Mouse (Mus musculus): ENCODE results near the gene Rangrf. TPM values are rescaled to one million over a fixed set of nuclear protein-coding genes. Genes with fewer than 3 reads are reported as not detected.
"Not testable (repeated sequence)": the region's sequence is repeated elsewhere in the genome, so short reads cannot be mapped to it uniquely, and the experiment has no call there.

The Rangrf gene
- polyA plus RNA-seq, 1 experiment = 15.4 TPM

GRCm38 (mm10) chr11:68966554-68966953, 8.4 kb downstream of the Rangrf start:
- H3K4me1 ChIP-seq (ENCODE audit: control insufficient read depth, insufficient read depth, low read length) = peaks cover 14% of the 10 kb centered on the region
- H3K4me3 ChIP-seq (replicated peaks; ENCODE audit: extremely low read depth, low read depth, low read length) = no peak overlapping the region
- DNase-seq = no peak
- 21% methylated on average over 1 of the region's 1 CpGs for WGBS
- no peak for TF ChIP-seq POLR2A (IDR thresholded peaks at IDR 0.05; ENCODE audit: borderline replicate concordance, extremely low read depth, low read depth, low read length)
- no peak for TF ChIP-seq CTCF (IDR thresholded peaks at IDR 0.05; ENCODE audit: insufficient read depth, low read length)

DNA sequence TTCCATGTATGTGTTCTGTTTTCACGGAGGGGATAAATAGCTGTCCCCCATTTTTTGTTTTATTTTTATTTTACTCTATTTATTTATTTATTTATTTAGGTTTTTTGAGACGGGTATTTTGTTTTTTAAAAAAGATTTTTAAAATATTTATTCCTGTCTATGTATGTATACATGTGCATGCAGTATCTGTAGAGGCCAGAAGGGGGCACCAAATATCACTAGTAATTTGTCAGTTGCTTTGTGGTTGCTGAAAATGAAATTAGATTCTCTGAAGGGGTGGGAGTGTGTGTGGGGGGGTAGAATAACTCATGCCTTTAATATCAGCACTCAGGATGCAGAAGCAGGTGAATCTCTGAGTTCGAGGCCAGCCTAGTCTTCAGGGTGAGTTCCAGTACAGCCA, 9.1 kb downstream of the Rangrf start:
- DNase-seq = peak; percentile 51
- peaks cover 12% of the 10 kb centered on the region for H3K4me1 ChIP-seq (ENCODE audit: control insufficient read depth, insufficient read depth, low read length)
- TF ChIP-seq POLR2A (IDR thresholded peaks at IDR 0.05; ENCODE audit: borderline replicate concordance, extremely low read depth, low read depth, low read length) = no peak
- no peak for TF ChIP-seq CTCF (IDR thresholded peaks at IDR 0.05; ENCODE audit: insufficient read depth, low read length)
- WGBS = 30% methylated on average over 3 of the region's 3 CpGs
- H3K4me3 ChIP-seq (replicated peaks; ENCODE audit: extremely low read depth, low read depth, low read length) = no peak overlapping the region

- no peak for DNase-seq
- TF ChIP-seq POLR2A (IDR thresholded peaks at IDR 0.05; ENCODE audit: borderline replicate concordance, extremely low read depth, low read depth, low read length) (no peak), CTCF (IDR thresholded peaks at IDR 0.05; ENCODE audit: insufficient read depth, low read length) (no peak)
- H3K4me1 ChIP-seq (ENCODE audit: control insufficient read depth, insufficient read depth, low read length) = peaks cover 7% of the 10 kb centered on the region
- H3K4me3 ChIP-seq (replicated peaks; ENCODE audit: extremely low read depth, low read depth, low read length) = no peak overlapping the region
Measured at GRCm38 (mm10) chr11:68965050-68965449, 9.9 kb downstream of the Rangrf start.

DNA sequence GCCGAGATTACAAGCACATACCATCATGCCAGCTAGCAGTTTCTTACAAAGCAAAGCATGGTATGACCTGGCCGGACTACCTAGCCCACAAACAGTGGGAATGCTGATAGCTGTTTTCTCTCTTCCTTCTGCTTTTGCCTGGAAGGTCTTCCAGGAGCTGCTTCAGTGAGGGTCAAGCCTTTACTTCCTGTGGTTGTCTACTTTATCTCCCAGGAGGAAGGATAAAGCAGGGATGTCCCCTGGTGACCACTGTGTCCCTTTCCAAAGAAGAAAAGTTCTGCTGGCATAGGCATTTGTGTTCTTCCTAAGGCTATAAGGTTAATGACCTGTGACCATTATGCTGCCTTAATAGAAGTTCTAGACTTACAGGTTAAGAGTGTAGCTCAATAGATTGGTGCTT, 11.6 kb downstream of the Rangrf start:
- WGBS = 67% methylated on average over 2 of the region's 2 CpGs
- TF ChIP-seq CTCF (IDR thresholded peaks at IDR 0.05; ENCODE audit: insufficient read depth, low read length) (no peak), POLR2A (IDR thresholded peaks at IDR 0.05; ENCODE audit: borderline replicate concordance, extremely low read depth, low read depth, low read length) (no peak)
- no peak for DNase-seq
- Histone ChIP-seq H3K4me3 (replicated peaks; ENCODE audit: extremely low read depth, low read depth, low read length) (no peak overlapping the region), H3K4me1 (ENCODE audit: control insufficient read depth, insufficient read depth, low read length) (no peaks in the 10 kb centered on the region)

DNA sequence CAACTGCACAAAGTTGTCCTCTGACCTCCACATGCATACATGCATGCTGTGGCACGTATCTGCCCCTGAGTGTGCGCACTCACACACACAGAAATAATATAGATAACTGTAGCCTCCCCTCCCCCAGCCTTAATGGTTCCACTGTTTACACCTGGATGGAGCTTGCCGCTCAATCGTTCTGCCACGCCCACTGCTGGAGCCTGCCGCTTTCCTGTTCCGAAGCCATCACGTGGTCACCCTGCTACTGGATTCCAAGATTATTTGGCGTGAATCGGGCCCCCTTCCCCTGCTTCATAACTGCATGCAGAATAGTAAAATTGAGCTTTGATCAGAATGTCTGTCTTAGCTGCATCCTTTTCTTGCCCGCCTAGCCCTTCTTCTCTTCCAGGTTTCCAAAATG, 12.8 kb downstream of the Rangrf start:
- H3K4me1 ChIP-seq (ENCODE audit: control insufficient read depth, insufficient read depth, low read length); H3K4me3 ChIP-seq (replicated peaks; ENCODE audit: extremely low read depth, low read depth, low read length); DNase-seq: not testable (repeated sequence)
- WGBS = 22% methylated on average over 11 of the region's 11 CpGs

DNA sequence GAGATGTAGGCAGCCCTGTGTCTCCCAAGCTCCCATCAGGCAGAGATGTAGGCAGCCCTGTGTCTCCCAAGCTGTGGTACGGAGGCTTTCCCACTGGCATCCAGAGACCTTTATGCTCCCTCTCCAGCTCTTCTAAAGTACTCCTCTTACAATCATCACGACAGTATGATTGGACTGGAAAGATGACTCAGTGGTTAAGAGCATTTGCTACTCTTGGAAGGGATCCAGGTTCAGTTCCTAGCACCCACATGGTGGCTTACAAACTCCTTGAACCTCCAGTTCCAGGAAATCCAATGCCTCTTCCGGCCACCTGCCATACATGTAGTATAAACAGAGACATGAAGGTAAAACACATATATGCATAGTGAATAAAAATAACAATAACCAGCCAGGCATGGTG, 13.4 kb downstream of the Rangrf start:
- Histone ChIP-seq H3K4me1 (ENCODE audit: control insufficient read depth, insufficient read depth, low read length) (no peaks in the 10 kb centered on the region), H3K4me3 (replicated peaks; ENCODE audit: extremely low read depth, low read depth, low read length) (no peak overlapping the region)
- TF ChIP-seq CTCF (IDR thresholded peaks at IDR 0.05; ENCODE audit: insufficient read depth, low read length) (no peak), POLR2A (IDR thresholded peaks at IDR 0.05; ENCODE audit: borderline replicate concordance, extremely low read depth, low read depth, low read length) (no peak)
- WGBS = 37% methylated on average over 3 of the region's 3 CpGs
- DNase-seq = no peak

GRCm38 (mm10) chr11:68957971-68958370, 17.0 kb downstream of the Rangrf start:
- Histone ChIP-seq H3K4me1 (ENCODE audit: control insufficient read depth, insufficient read depth, low read length) (no peaks in the 10 kb centered on the region), H3K4me3 (replicated peaks; ENCODE audit: extremely low read depth, low read depth, low read length) (no peak overlapping the region)
- no peak for DNase-seq
- TF ChIP-seq POLR2A (IDR thresholded peaks at IDR 0.05; ENCODE audit: borderline replicate concordance, extremely low read depth, low read depth, low read length) (no peak), CTCF (IDR thresholded peaks at IDR 0.05; ENCODE audit: insufficient read depth, low read length) (no peak)
- whole genome bisulfite sequencing = 96% methylated on average over 1 of the region's 1 CpGs

DNA sequence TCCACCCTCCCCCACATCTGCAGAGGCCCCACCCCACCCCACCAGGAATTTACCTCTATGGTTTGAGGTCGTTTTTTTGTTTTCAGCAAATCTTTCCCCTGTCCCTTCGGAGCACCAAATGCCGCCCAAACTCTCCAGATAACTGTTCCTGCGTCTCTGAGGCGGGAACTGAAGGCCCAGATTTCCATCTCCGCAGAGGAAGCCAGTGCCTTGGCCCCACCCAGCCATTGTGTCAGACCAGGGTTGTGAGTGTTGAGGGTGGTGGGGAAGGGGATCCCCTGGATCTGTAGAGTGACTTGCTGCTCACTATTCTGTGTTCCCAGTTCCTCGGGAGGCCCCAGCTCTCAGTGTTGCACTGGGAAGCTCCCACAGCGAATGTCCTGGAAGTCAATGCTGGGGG, 17.7 kb downstream of the Rangrf start, which contains the start of gene Arhgef15:
Arhgef15 (minus strand) TSS at position 173 of the 400 bp plus-strand sequence.
- TF ChIP-seq CTCF (IDR thresholded peaks at IDR 0.05; ENCODE audit: insufficient read depth, low read length) = no peak
- peak; percentile 58; the same call in 1 of the 2 replicates for TF ChIP-seq POLR2A (IDR thresholded peaks at IDR 0.05; ENCODE audit: borderline replicate concordance, extremely low read depth, low read depth, low read length)
- Histone ChIP-seq H3K4me3 (replicated peaks; ENCODE audit: extremely low read depth, low read depth, low read length) (peak within 1 kb of the TSS; percentile 87), H3K4me1 (ENCODE audit: control insufficient read depth, insufficient read depth, low read length) (no peaks in the 10 kb centered on the region)
- DNase-seq = no peak
- 43% methylated on average over 8 of the region's 8 CpGs for WGBS

DNA sequence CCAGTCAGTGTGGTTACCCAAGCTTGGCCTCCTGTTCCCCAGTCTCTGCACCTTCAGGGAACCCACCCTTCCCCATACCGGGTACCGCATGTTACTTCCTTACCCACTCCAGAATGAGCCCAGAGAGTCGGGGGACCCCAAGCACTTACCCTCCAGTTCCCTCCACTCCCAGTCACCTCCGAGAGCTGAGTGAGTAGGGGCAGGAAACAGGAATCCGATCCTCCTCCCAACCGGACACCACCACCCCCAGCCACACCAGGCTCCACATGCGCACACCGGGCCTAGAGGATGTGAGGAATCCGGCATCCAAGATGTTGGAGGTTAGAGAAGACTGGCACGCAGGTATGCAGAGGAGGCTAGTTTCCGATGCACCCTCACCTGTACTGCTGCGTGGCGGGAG, 18.3 kb downstream of the Rangrf start:
- DNase-seq = no peak
- Histone ChIP-seq H3K4me1 (ENCODE audit: control insufficient read depth, insufficient read depth, low read length) (no peaks in the 10 kb centered on the region; the same call in 1 of the 2 replicates), H3K4me3 (replicated peaks; ENCODE audit: extremely low read depth, low read depth, low read length) (peak overlapping the region; percentile 87)
- 29% methylated on average over 13 of the region's 13 CpGs for WGBS
- TF ChIP-seq CTCF (IDR thresholded peaks at IDR 0.05; ENCODE audit: insufficient read depth, low read length) (no peak), POLR2A (IDR thresholded peaks at IDR 0.05; ENCODE audit: borderline replicate concordance, extremely low read depth, low read depth, low read length) (peak; percentile 72; the same call in 1 of the 2 replicates)

- TF ChIP-seq POLR2A (IDR thresholded peaks at IDR 0.05; ENCODE audit: borderline replicate concordance, extremely low read depth, low read depth, low read length) = no peak
- no peak for TF ChIP-seq CTCF (IDR thresholded peaks at IDR 0.05; ENCODE audit: insufficient read depth, low read length)
- no peak for DNase-seq
- WGBS = 23% methylated on average over 3 of the region's 3 CpGs
- Histone ChIP-seq H3K4me1 (ENCODE audit: control insufficient read depth, insufficient read depth, low read length) (no peaks in the 10 kb centered on the region; the same call in 1 of the 2 replicates), H3K4me3 (replicated peaks; ENCODE audit: extremely low read depth, low read depth, low read length) (peak overlapping the region; percentile 87)
Measured at GRCm38 (mm10) chr11:68956107-68956506, 18.9 kb downstream of the Rangrf start.
